Comparison of ENCODE assay signal across 7 mouse cellular contexts in the genomic region with DNA sequence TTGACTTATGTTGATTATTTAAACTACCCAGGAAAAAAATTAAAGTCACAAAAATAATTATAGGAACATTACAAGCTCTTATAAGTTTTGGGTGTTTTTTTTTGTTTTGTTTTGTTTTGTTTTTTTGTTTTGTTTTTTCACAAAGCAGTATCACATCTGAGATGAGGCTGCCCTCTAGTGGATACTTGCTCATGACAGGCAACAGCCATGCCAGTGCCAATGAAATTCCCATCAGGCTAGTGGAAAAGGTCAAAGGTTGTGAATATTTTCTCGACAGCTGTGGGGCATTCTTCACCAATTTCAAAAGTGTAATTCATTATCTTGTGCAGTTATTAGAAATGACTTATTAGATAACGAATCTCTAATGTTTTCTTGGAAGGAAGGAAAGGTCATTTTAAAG.
DNase-seq lines count a peak whose midpoint lies in the region; ATAC-seq and TF ChIP-seq lines count a peak whose summit lies in the region.

No protein-coding gene starts in this region.

- H3K4me3 ChIP-seq in liver, adult 2 months (ENCODE audit: insufficient read depth, low read depth, low read length) = no peak overlapping the region
- no peak overlapping the region for H3K4me3 ChIP-seq in liver, embryonic 12.5 days
- H3K4me3 ChIP-seq in liver, postnatal 0 days (ENCODE audit: low read depth, low read length) = no peak overlapping the region

- H3K27me3 ChIP-seq in liver, adult 2 months (ENCODE audit: control insufficient read depth, insufficient read depth, low read length) = no peaks in the 10 kb centered on the region
- peaks cover 30% of the 10 kb centered on the region for H3K27me3 ChIP-seq in liver, embryonic 12.5 days (replicated peaks)
- peaks cover under 1% of the 10 kb centered on the region for H3K27me3 ChIP-seq in liver, postnatal 0 days (ENCODE audit: insufficient read depth, low read length)

- H3K4me1 ChIP-seq in liver, adult 2 months (ENCODE audit: control insufficient read depth, insufficient read depth, low read length) = peaks cover 50% of the 10 kb centered on the region
- 0 out of 2 replicates have a peak, but pooled peaks cover 4% of the 10 kb centered on the region for H3K4me1 ChIP-seq in liver, embryonic 12.5 days
- peaks cover 18% of the 10 kb centered on the region for H3K4me1 ChIP-seq in liver, postnatal 0 days (ENCODE audit: insufficient read depth)

- H3K36me3 ChIP-seq in liver, adult 2 months (ENCODE audit: control insufficient read depth, insufficient read depth, low read length) = no peaks in the 10 kb centered on the region
- no peaks in the 10 kb centered on the region for H3K36me3 ChIP-seq in liver, embryonic 12.5 days
- H3K36me3 ChIP-seq in liver, postnatal 0 days (replicated peaks; ENCODE audit: insufficient read depth, low read length) = no peaks in the 10 kb centered on the region

- no peak for ATAC-seq in liver, embryonic 12.5 days
- ATAC-seq in liver, postnatal 0 days = no peak

- H3K27ac ChIP-seq in liver, adult 2 months (replicated peaks; ENCODE audit: insufficient read depth, low read depth, low read length) = no peak overlapping the region
- H3K27ac ChIP-seq in liver, embryonic 12.5 days = no peak overlapping the region
- no peak overlapping the region for H3K27ac ChIP-seq in liver, postnatal 0 days (ENCODE audit: low read depth)

- TF ChIP-seq CTCF in liver, adult 2 months (IDR thresholded peaks at IDR 0.05; ENCODE audit: low read depth, low read length) = peak; percentile 57
- peak; percentile 71 for TF ChIP-seq CTCF in liver, postnatal 0 days (IDR thresholded peaks at IDR 0.05; ENCODE audit: low read depth)

- no peak for TF ChIP-seq POLR2A in liver, adult 2 months (IDR thresholded peaks at IDR 0.05; ENCODE audit: extremely low read depth, insufficient read depth, low read length)

- no peaks in the 10 kb centered on the region for H3K9me3 ChIP-seq in liver, embryonic 12.5 days (replicated peaks)
- H3K9me3 ChIP-seq in liver, postnatal 0 days (ENCODE audit: low read length) = no peaks in the 10 kb centered on the region

- H3K9ac ChIP-seq in liver, adult 2 months (ENCODE audit: low read depth, low read length) = no peak overlapping the region
- no peak overlapping the region for H3K9ac ChIP-seq in liver, embryonic 12.5 days
- H3K9ac ChIP-seq in liver, postnatal 0 days (replicated peaks) = no peak overlapping the region

- WGBS in liver, adult 2 months = 10% methylated on average over 2 of the region's 2 CpGs
- WGBS in liver, embryonic 12.5 days (ENCODE audit: insufficient replicate concordance) = 16% methylated on average over 2 of the region's 2 CpGs
- WGBS in liver, postnatal 0 days (ENCODE audit: insufficient replicate concordance) = 18% methylated on average over 2 of the region's 2 CpGs

- no peak overlapping the region for H3K4me2 ChIP-seq in liver, embryonic 12.5 days
- H3K4me2 ChIP-seq in liver, postnatal 0 days (ENCODE audit: low read depth, low read length) = no peak overlapping the region

- peaks cover 51% of the 10 kb centered on the region for H3K79me2 ChIP-seq in liver, adult 2 months (ENCODE audit: control insufficient read depth, insufficient read depth, low read length)

- peak; percentile 76 for DNase-seq in liver, adult 2 months (ENCODE audit: extremely low read depth, low read depth, low spot score)
- peak; percentile 75 for DNase-seq in NIH3T3 (ENCODE audit: low read depth)
- DNase-seq in cerebellum, postnatal 25 days = peak; percentile 61 to 83
- DNase-seq in heart, postnatal 4 days = peak; percentile 82
- peak; percentile 35 for DNase-seq in liver, postnatal 0 days
- peak; percentile 13 for DNase-seq in testis, postnatal 14 days (ENCODE audit: low spot score)

- no peak for TF ChIP-seq EP300 in liver, postnatal 0 days (IDR thresholded peaks at IDR 0.05; ENCODE audit: low read depth)

Comparison
In these comparisons a context has a peak if more than half of its experiments do, and no peak if none do; other contexts are left out.
1. DNase-seq: peak in every context shown above with its lines; median percentile 82 in heart, postnatal 4 days; 76 in liver, adult 2 months; 75 in NIH3T3; 72 in cerebellum, postnatal 25 days; 35 in liver, postnatal 0 days; 13 in testis, postnatal 14 days.